13 mouse cellular contexts compared by ENCODE assay signal in genomic region chrX:139920572-139920971, GRCm38 (mm10).
"Had no signal": no experiment of that assay in that cellular context is flagged by ENCODE, and none has a peak within 500 bp of the region (broad histone marks: within the 10 kb centered on the region; RNA-seq: fewer than 3 reads in every experiment).

No protein-coding gene starts in this region.

- ATAC-seq: midbrain, embryonic 16.5 days had no signal

- DNase-seq: lung, adult 18-20 months; lung, embryonic 14.5 days; lung, postnatal 10 days; lung, postnatal 4 days; midbrain, embryonic 14.5 days; right cerebral cortex, postnatal 25 days; thymus, adult 2 months; thymus, postnatal 25 days; thymus, postnatal 4 days had no signal

- H3K27me3 ChIP-seq: neural tube, embryonic 13.5 days; neural tube, embryonic 15.5 days; stomach, embryonic 15.5 days had no signal
